Mouse (Mus musculus) G1E-ER4 (cell line): ENCODE data around the gene Hnf1a. TPM values are rescaled to one million over a fixed set of nuclear protein-coding genes. Genes with fewer than 3 reads are reported as not detected.

ENCODE experiments used
- GATA1 ChIP-seq: IDR thresholded peaks from one replicate; pipeline ENCODE4 v1.8.0; 2012; ENCODE audit warnings: low read length, inconsistent platforms
- polyA plus RNA-seq: library from polyadenylated mRNA; stranded (reverse); fragments of >175 nt; gene quantifications from 2 replicates; pipeline ENCODE4 v1.2.3, GENCODE M21; 2012

Hnf1a gene
- polyA plus RNA-seq, 1 experiment, result 0.13 TPM

DNA sequence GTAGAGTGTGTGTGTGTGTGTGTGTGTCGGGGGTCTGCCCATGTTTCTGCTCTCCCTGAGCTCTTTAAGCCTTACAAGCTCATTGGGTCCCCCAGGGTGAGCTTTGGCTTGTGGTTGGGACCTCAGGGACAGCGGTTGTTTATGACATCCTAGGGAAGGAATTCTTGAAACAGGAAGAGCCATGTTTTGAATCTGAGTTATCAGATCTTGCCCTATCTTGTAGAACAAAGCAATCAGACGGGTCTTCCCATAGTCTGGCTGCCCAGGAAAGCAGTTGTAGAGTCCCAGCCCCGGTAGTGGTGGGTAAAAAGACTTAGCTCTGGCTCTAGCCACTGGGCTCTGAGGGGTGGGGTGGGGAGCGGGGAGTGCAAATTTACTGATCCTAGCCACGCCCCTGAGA lies 26.4 kb upstream of the Hnf1a start:
- TF ChIP-seq GATA1, result no peak

DNA sequence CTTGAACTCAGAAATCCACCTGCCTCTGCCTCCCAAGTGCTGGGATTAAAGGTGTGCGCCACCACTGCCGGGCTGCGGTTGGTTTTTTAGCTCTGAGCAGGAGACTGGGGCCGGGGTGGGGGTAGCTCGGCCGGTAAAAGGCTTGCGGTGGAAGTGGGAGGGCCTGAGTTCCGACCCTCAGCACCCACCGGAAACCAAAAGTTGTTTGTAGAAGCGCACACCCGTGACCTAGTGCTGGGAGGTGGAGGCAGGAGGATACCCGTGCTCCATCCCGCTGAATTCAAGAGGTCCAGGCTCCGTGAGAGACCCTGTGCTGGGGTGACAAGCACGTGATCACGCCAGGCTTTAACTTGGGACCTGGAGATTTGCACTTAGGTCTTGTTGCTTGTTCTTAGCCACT lies 25.6 kb upstream of the Hnf1a start:
- no peak for TF ChIP-seq GATA1

GRCm38 (mm10) chr5:114985074-114985473 lies 14.2 kb upstream of the Hnf1a start:
- no peak for TF ChIP-seq GATA1

GRCm38 (mm10) chr5:114982001-114982400 lies 11.1 kb upstream of the Hnf1a start:
- TF ChIP-seq GATA1, result no peak

DNA sequence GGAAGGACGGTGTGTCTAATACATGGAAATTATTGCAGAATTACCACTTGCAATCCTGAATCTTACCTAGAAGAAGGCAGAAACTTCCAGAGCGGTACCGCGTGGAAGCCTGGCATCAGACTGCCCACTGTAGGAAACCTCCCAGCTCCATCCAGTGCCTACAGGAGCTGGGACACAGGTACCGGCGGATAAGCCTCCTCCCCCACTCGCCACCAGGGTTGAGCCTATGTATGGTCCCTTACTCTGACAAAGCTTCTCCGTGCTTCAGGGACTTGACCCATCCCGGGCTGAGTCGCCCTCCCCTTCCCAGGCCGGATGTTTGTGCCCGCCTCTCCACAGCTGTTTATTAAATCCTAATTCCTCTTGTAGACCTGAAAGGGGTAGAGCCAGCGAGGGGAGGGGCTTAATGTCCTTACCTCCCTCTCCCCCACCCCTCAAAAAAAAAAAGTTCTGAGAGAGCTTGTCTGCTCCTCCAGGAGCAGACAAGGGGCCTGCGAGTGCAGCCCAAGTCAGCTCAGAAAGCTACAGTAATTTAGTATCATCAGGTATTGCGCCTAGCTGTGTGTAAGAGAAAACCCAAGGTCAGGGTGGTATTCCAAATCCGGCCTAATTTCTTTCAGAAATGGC lies 9.3 kb upstream of the Hnf1a start:
- no peak for TF ChIP-seq GATA1

- TF ChIP-seq GATA1, result no peak
These were observed 8.6 kb upstream of the Hnf1a start for GRCm38 (mm10) chr5:114979250-114980121.

DNA sequence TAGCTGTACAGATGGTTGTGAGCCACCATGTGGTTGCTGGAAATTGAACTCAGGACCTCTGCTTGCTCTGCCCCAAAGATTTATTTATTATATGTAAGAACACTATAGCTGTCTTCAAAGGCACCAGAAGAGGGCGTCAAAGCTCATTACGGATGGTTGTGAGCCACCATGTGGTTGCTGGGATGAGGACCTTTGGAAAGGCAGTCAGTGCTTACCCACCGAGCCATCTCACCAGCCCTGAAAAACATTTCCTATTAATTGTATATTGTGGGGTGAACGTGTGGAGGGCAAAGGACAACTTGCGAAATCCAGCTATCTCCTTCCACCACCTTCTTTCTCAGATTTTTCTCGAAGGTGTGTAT lies 8.0 kb upstream of the Hnf1a start:
- TF ChIP-seq GATA1, result no peak

- TF ChIP-seq GATA1, result no peak
These were observed 7.6 kb upstream of the Hnf1a start for GRCm38 (mm10) chr5:114978473-114978872.

- TF ChIP-seq GATA1, result no peak
These were observed 6.0 kb upstream of the Hnf1a start for GRCm38 (mm10) chr5:114976935-114977334.

- no peak for TF ChIP-seq GATA1
These were observed 2.2 kb upstream of the Hnf1a start for GRCm38 (mm10) chr5:114973131-114973530.

- no peak for TF ChIP-seq GATA1
These were observed 1.3 kb upstream of the Hnf1a start for GRCm38 (mm10) chr5:114972201-114972600.

DNA sequence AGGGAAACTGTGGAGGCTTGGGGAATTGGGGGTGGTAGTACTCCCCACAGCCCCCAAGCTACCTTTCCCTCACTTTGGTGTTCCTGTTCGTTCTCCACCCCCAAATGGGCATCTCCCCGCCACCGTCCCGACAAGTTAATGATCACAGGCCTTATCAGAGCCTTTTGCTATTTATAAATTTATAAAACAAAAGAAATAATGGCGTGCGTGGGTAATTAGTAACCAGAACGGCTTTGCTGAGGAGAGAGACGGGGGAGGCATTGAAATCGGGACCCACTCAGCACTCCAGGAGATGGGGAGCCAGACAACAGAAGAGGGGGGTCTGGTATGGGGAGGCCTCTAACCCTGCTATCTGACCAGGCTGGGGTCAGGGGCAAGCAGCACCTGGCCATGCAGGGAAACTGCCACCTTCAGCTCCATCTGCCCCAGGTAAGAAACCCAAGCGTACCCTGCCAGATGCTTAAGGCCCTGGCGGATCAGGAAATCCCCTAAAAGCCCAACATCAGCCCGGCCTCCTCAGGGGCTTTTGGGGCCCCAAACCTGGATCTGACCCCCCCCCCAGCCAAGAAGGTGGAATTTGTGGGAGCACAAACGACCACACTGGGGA lies 1.2 kb downstream of the Hnf1a start:
- no peak for TF ChIP-seq GATA1

- no peak for TF ChIP-seq GATA1
These were observed 1.8 kb downstream of the Hnf1a start for GRCm38 (mm10) chr5:114969064-114969463.

GRCm38 (mm10) chr5:114968651-114969050 lies 2.2 kb downstream of the Hnf1a start:
- TF ChIP-seq GATA1, result no peak

GRCm38 (mm10) chr5:114967523-114968268 lies 3.2 kb downstream of the Hnf1a start:
- TF ChIP-seq GATA1, result no peak
